Mouse (Mus musculus) ES-E14 (cell line): ENCODE measurements around the gene Dapk2.

ENCODE experiments used
- CHD2 ChIP-seq: IDR thresholded peaks from 2 replicates; pipeline ENCODE4 v1.6.1; 2014; ENCODE audit warnings: mild to moderate bottlenecking, low read depth, low read length, inconsistent platforms
- HCFC1 ChIP-seq: IDR thresholded peaks from 2 replicates; pipeline ENCODE4 v1.6.1; 2012; ENCODE audit warnings: low read length, inconsistent platforms, borderline replicate concordance; ENCODE audit not compliant: insufficient read depth
- MAFK ChIP-seq: IDR thresholded peaks from 2 replicates; pipeline ENCODE4 v1.6.1; 2014; ENCODE audit warnings: mild to moderate bottlenecking, low read depth, low read length, inconsistent platforms; ENCODE audit not compliant: insufficient read depth
- ZC3H11A ChIP-seq: IDR thresholded peaks from 2 replicates; pipeline ENCODE4 v1.6.1; 2012; ENCODE audit warnings: low read depth, mild to moderate bottlenecking, inconsistent platforms, low read length, borderline replicate concordance
- ZNF384 ChIP-seq: IDR thresholded peaks from 2 replicates; pipeline ENCODE4 v1.6.1; 2012; ENCODE audit warnings: low read depth, low read length, inconsistent platforms

DNA sequence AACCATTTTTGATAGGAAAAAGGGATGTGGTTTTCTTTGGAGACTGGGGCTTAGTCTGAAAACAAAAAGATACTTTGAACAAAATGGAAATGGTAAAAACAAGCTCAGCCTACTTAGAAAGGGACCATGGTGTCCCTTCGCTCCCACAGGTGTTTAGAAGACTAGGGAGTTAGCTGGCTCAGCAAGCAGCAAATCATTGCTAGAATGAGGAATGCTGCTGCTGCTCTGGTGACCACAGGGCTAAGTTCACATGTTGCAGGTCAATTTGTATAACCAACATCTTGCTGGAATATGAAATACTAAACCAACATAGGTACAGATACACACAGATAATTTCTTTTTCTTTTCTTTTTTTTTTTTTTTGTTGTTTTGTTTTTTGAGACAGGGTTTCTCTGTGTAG is 48.4 kb upstream of the Dapk2 start:
- no peak for TF ChIP-seq HCFC1
- TF ChIP-seq ZC3H11A: no peak
- no peak for TF ChIP-seq MAFK
- no peak for TF ChIP-seq CHD2
- TF ChIP-seq ZNF384: no peak
